Comparison of ENCODE assay signal across 10 mouse cellular contexts in genomic region chr14:4855299-4855980, GRCm38 (mm10). TPM values are rescaled to one million over a fixed set of nuclear protein-coding genes. Genes with fewer than 3 reads are reported as not detected.
A peak's percentile ranks its signal among the peaks of the same experiment; 100 is the strongest.
DNase-seq lines count a peak whose midpoint lies in the region; ATAC-seq and TF ChIP-seq lines count a peak whose summit lies in the region.
"Not testable (repeated sequence)": the region's sequence is repeated elsewhere in the genome, so short reads cannot be mapped to it uniquely, and the experiment has no call there.
"Had no signal": no experiment of that assay in that cellular context is flagged by ENCODE, and none has a peak within 500 bp of the region (broad histone marks: within the 10 kb centered on the region; RNA-seq: fewer than 3 reads in every experiment).

TSS of gene Gm3264 (plus strand) at chr14:4855576.

- not testable (repeated sequence) for H3K27me3 ChIP-seq in embryonic facial prominence, embryonic 14.5 days (replicated peaks; ENCODE audit: control insufficient read depth, insufficient read depth, low read length); hindbrain, embryonic 11.5 days (ENCODE audit: control insufficient read depth, insufficient read depth, low read length); lung, embryonic 14.5 days (ENCODE audit: insufficient read depth, low read length); neural tube, embryonic 12.5 days (replicated peaks)

- H3K4me2 ChIP-seq in embryonic facial prominence, embryonic 14.5 days (ENCODE audit: low read depth, low read length), result peak within 1 kb of the TSS; percentile 50
- H3K4me2 ChIP-seq in hindbrain, embryonic 11.5 days (replicated peaks; ENCODE audit: low read depth, low read length), result peak within 1 kb of the TSS; percentile 36
- H3K4me2 ChIP-seq in lung, embryonic 14.5 days, result peak within 1 kb of the TSS; percentile 53
- peak within 1 kb of the TSS; percentile 62 for H3K4me2 ChIP-seq in neural tube, embryonic 12.5 days (replicated peaks)

- not testable (repeated sequence) for H3K27ac ChIP-seq in embryonic facial prominence, embryonic 14.5 days (replicated peaks; ENCODE audit: low read depth, low read length); hindbrain, embryonic 11.5 days (ENCODE audit: low read depth, low read length); lung, embryonic 14.5 days (ENCODE audit: low read depth); neural tube, embryonic 12.5 days

- not testable (repeated sequence) for H3K4me1 ChIP-seq in embryonic facial prominence, embryonic 14.5 days (ENCODE audit: control insufficient read depth, insufficient read depth, low read length); hindbrain, embryonic 11.5 days (replicated peaks; ENCODE audit: control insufficient read depth, insufficient read depth, low read length); lung, embryonic 14.5 days (ENCODE audit: insufficient read depth); neural tube, embryonic 12.5 days

- not testable (repeated sequence) for H3K36me3 ChIP-seq in embryonic facial prominence, embryonic 14.5 days (ENCODE audit: control insufficient read depth, insufficient read depth, low read length); hindbrain, embryonic 11.5 days (ENCODE audit: control insufficient read depth, insufficient read depth, low read length); lung, embryonic 14.5 days (ENCODE audit: insufficient read depth); neural tube, embryonic 12.5 days

- peak within 1 kb of the TSS; percentile 49 for H3K9ac ChIP-seq in embryonic facial prominence, embryonic 14.5 days (ENCODE audit: low read depth, low read length)
- H3K9ac ChIP-seq in hindbrain, embryonic 11.5 days (ENCODE audit: low read depth, low read length), result peak within 1 kb of the TSS; percentile 37; the same call in 1 of the 2 replicates
- not testable (repeated sequence) for H3K9ac ChIP-seq in lung, embryonic 14.5 days
- peak within 1 kb of the TSS; percentile 38; the same call in 1 of the 2 replicates for H3K9ac ChIP-seq in neural tube, embryonic 12.5 days

- DNase-seq in ZHBTc4 (ENCODE audit: low read depth, low spot score), result peak; percentile 1
- peak; percentile 2 for DNase-seq in embryonic facial prominence, embryonic 14.5 days (ENCODE audit: low spot score)
- DNase-seq in heart, adult 18-20 months, result peak; percentile 18 to 63
- peak; percentile 23 for DNase-seq in hindbrain, embryonic 11.5 days (ENCODE audit: low spot score)
- DNase-seq in kidney, postnatal 4 days, result peak; percentile 18 to 27
- DNase-seq in lung, embryonic 14.5 days, result peak; percentile 25
- DNase-seq in testis, postnatal 14 days (ENCODE audit: low spot score), result peak; percentile 3

- H3K4me3 ChIP-seq in embryonic facial prominence, embryonic 14.5 days (ENCODE audit: low read depth, low read length), result peak within 1 kb of the TSS; percentile 34
- peak within 1 kb of the TSS; percentile 30 for H3K4me3 ChIP-seq in hindbrain, embryonic 11.5 days (ENCODE audit: low read depth, low read length)
- H3K4me3 ChIP-seq in lung, embryonic 14.5 days (ENCODE audit: low read depth, low read length), result peak within 1 kb of the TSS; percentile 22
- H3K4me3 ChIP-seq in neural tube, embryonic 12.5 days, result peak within 1 kb of the TSS; percentile 38

- H3K9me3 ChIP-seq in embryonic facial prominence, embryonic 14.5 days (ENCODE audit: control insufficient read depth, low read length); hindbrain, embryonic 11.5 days (ENCODE audit: control insufficient read depth, low read length); lung, embryonic 14.5 days (ENCODE audit: low read depth, low read length); neural tube, embryonic 12.5 days: not testable (repeated sequence)

- not testable (repeated sequence) for ATAC-seq in embryonic facial prominence, embryonic 14.5 days (ENCODE audit: low read depth); hindbrain, embryonic 11.5 days (ENCODE audit: low FRiP score); lung, embryonic 14.5 days (ENCODE audit: insufficient read depth); neural tube, embryonic 12.5 days (ENCODE audit: low FRiP score, low read depth)

- 7% methylated on average over 6 of the region's 59 CpGs for WGBS in embryonic facial prominence, embryonic 14.5 days
- 1% methylated on average over 15 of the region's 59 CpGs for WGBS in hindbrain, embryonic 11.5 days
- 13% methylated on average over 17 of the region's 59 CpGs for WGBS in lung, embryonic 14.5 days
- 4% methylated on average over 41 of the region's 59 CpGs for WGBS in neural tube, embryonic 12.5 days

- not testable (repeated sequence) for TF ChIP-seq CTCF in lung, embryonic 14.5 days (IDR thresholded peaks at IDR 0.05; ENCODE audit: low read depth)

RNA-seq across cellular contexts. Expression of gene Gm3264, which starts in this region (rescaled TPM):
- polyA plus RNA-seq in embryonic facial prominence, embryonic 14.5 days (2014; fragmentation: Nextera tagmentation; extraction: Ambion mirVana), result 0.28 and 0.81 TPM in 2 replicates
- under 1 TPM in 1 of 2 experiments, not detected in 1; 0.97 TPM for total RNA-seq in heart, adult 18-20 months (2021)
- 0.28 and 1.3 TPM in 2 replicates for polyA plus RNA-seq in hindbrain, embryonic 11.5 days (2014; fragmentation: Nextera tagmentation; extraction: Ambion mirVana)
- 0.42 and 1.0 TPM in 2 replicates for polyA plus RNA-seq in lung, embryonic 14.5 days (2014; fragmentation: Nextera tagmentation; extraction: Ambion mirVana)
- polyA plus RNA-seq in neural tube, embryonic 12.5 days (2016; fragmentation: Nextera tagmentation; extraction: Ambion mirVana), result 1.5 and 2.4 TPM in 2 replicates
- total RNA-seq: CH12.LX; gastrocnemius, adult 18-20 months had no signal

Comparison
In these comparisons a context has a peak if more than half of its experiments do, and no peak if none do; other contexts are left out.
1. Peak in DNase-seq, H3K4me3 ChIP-seq, H3K9ac ChIP-seq and H3K4me2 ChIP-seq in embryonic facial prominence, embryonic 14.5 days; RNA of the gene not detected or under 1 TPM.
2. Peak in DNase-seq in heart, adult 18-20 months; RNA of the gene not detected or under 1 TPM.